Mouse (Mus musculus): ENCODE results near the gene Wnk4.
A peak's percentile ranks its signal among the peaks of the same experiment; 100 is the strongest.

The Wnk4 gene

GRCm38 (mm10) chr11:101259948-101260825 lies at the start of gene Wnk4:
Wnk4 (plus strand) TSS chr11:101260567.
- no peak for DNase-seq (ENCODE audit: low read depth, low spot score)

- peak; percentile 51 for DNase-seq (ENCODE audit: low read depth, low spot score)
These were observed 48.4 kb upstream of the Wnk4 start for GRCm38 (mm10) chr11:101211970-101212369.

- no peak for DNase-seq (ENCODE audit: low read depth, low spot score)
These were observed 43.4 kb upstream of the Wnk4 start for GRCm38 (mm10) chr11:101216936-101217335.

- DNase-seq (ENCODE audit: low read depth, low spot score): no peak
These were observed 41.8 kb upstream of the Wnk4 start for GRCm38 (mm10) chr11:101218436-101219055.

- DNase-seq (ENCODE audit: low read depth, low spot score): no peak
These were observed 39.5 kb upstream of the Wnk4 start for GRCm38 (mm10) chr11:101220853-101221252.

GRCm38 (mm10) chr11:101221306-101221986 lies 38.9 kb upstream of the Wnk4 start:
- no peak for DNase-seq (ENCODE audit: low read depth, low spot score)

GRCm38 (mm10) chr11:101224337-101224736 lies 36.0 kb upstream of the Wnk4 start:
- DNase-seq (ENCODE audit: low read depth, low spot score): no peak

- DNase-seq (ENCODE audit: low read depth, low spot score): no peak
These were observed 34.9 kb upstream of the Wnk4 start for GRCm38 (mm10) chr11:101225331-101226064.

- peak; percentile 76 for DNase-seq (ENCODE audit: low read depth, low spot score)
These were observed 34.2 kb upstream of the Wnk4 start, which contains the start of gene Ezh1 for GRCm38 (mm10) chr11:101226065-101226701. Ezh1 (minus strand) TSS chr11:101226463.

GRCm38 (mm10) chr11:101229361-101229900 lies 30.9 kb upstream of the Wnk4 start:
- no peak for DNase-seq (ENCODE audit: low read depth, low spot score)

- DNase-seq (ENCODE audit: low read depth, low spot score): no peak
These were observed 30.3 kb upstream of the Wnk4 start for GRCm38 (mm10) chr11:101230061-101230511.

- DNase-seq (ENCODE audit: low read depth, low spot score): no peak
These were observed 29.8 kb upstream of the Wnk4 start for GRCm38 (mm10) chr11:101230526-101230925.

GRCm38 (mm10) chr11:101230991-101231871 lies 29.1 kb upstream of the Wnk4 start:
- DNase-seq (ENCODE audit: low read depth, low spot score): no peak

- DNase-seq (ENCODE audit: low read depth, low spot score): no peak
These were observed 28.1 kb upstream of the Wnk4 start for GRCm38 (mm10) chr11:101232010-101232839.

- no peak for DNase-seq (ENCODE audit: low read depth, low spot score)
These were observed 27.1 kb upstream of the Wnk4 start for GRCm38 (mm10) chr11:101233240-101233639.

- DNase-seq (ENCODE audit: low read depth, low spot score): no peak
These were observed 26.2 kb upstream of the Wnk4 start for GRCm38 (mm10) chr11:101234124-101234523.

GRCm38 (mm10) chr11:101235429-101235828 lies 24.9 kb upstream of the Wnk4 start:
- no peak for DNase-seq (ENCODE audit: low read depth, low spot score)

GRCm38 (mm10) chr11:101236782-101237181 lies 23.6 kb upstream of the Wnk4 start:
- DNase-seq (ENCODE audit: low read depth, low spot score): no peak
